Mouse (Mus musculus): Measurements from ENCODE around the gene Cry1.

Cry1 gene

GRCm38 (mm10) chr10:85159989-85160619 lies 24.8 kb downstream of the Cry1 start:
- no peak for DNase-seq

- no peak for DNase-seq
Observed at GRCm38 (mm10) chr10:85157451-85157850, 27.4 kb downstream of the Cry1 start.

- peak; percentile 72 for DNase-seq
Observed at GRCm38 (mm10) chr10:85154195-85154594, 30.7 kb downstream of the Cry1 start.

- no peak for DNase-seq
Observed at GRCm38 (mm10) chr10:85149226-85149625, 35.6 kb downstream of the Cry1 start.

- peak; percentile 44 for DNase-seq
Observed at GRCm38 (mm10) chr10:85146282-85146681, 38.6 kb downstream of the Cry1 start.

- no peak for DNase-seq
Observed at GRCm38 (mm10) chr10:85141465-85141864, 43.4 kb downstream of the Cry1 start.

- no peak for DNase-seq
Observed at GRCm38 (mm10) chr10:85136573-85136972, 48.3 kb downstream of the Cry1 start.

- DNase-seq: no peak
Observed at GRCm38 (mm10) chr10:85128453-85128852, 56.4 kb downstream of the Cry1 start.

GRCm38 (mm10) chr10:85127395-85128287 lies 57.2 kb downstream of the Cry1 start, which contains the start of gene Mterf2:
TSS of gene Mterf2 (minus strand) at chr10:85128027.
- peak; percentile 95 for DNase-seq

- DNase-seq: no peak
Observed at GRCm38 (mm10) chr10:85125184-85125583, 59.7 kb downstream of the Cry1 start.

- DNase-seq: no peak
Observed at GRCm38 (mm10) chr10:85114409-85114808, 70.5 kb downstream of the Cry1 start.

GRCm38 (mm10) chr10:85103085-85103885 lies 81.6 kb downstream of the Cry1 start:
- peak; percentile 31 for DNase-seq

- DNase-seq: peak; percentile 71
Observed at GRCm38 (mm10) chr10:85102247-85103084, 82.4 kb downstream of the Cry1 start, which contains the start of the genes Fhl4 and Tmem263. TSS of gene Fhl4 (minus strand) at chr10:85102495. TSS of gene Tmem263 (plus strand) at chr10:85102627.

GRCm38 (mm10) chr10:85101841-85102240 lies 83.0 kb downstream of the Cry1 start:
- no peak for DNase-seq
